Mouse (Mus musculus) thymus, adult 18-20 months (tissue): ENCODE data around the gene Gsta1.
A peak's percentile ranks its signal among the peaks of the same experiment; 100 is the strongest.
"Not testable (repeated sequence)": the region's sequence is repeated elsewhere in the genome, so short reads cannot be mapped to it uniquely, and the experiment has no call there.

Experiments used
- DNase-seq, 2 experiments: peaks; one replicate each; pipeline ENCODE4 v3.0.0; 2022; ENCODE audit warnings: mixed read lengths in 2 of 2

The Gsta1 gene

GRCm38 (mm10) chr9:78230461-78230860 lies at the start of gene Gsta1:
TSS of gene Gsta1 (plus strand) at chr9:78230656.
- not testable (repeated sequence) for DNase-seq

- DNase-seq = not testable (repeated sequence)
Observed at GRCm38 (mm10) chr9:78182474-78182873, 48.0 kb upstream of the Gsta1 start, which contains the start of gene Gsta4. TSS of gene Gsta4 (plus strand) at chr9:78182774.

GRCm38 (mm10) chr9:78185686-78186085 lies 44.8 kb upstream of the Gsta1 start:
- DNase-seq = no peak

- no peak for DNase-seq
Observed at GRCm38 (mm10) chr9:78188910-78189309, 41.5 kb upstream of the Gsta1 start.

GRCm38 (mm10) chr9:78190651-78191634 lies 39.5 kb upstream of the Gsta1 start:
- no peak for DNase-seq

- peak; percentile 47 to 66 for DNase-seq
Observed at GRCm38 (mm10) chr9:78191736-78192135, 38.7 kb upstream of the Gsta1 start.

- no peak for DNase-seq
Observed at GRCm38 (mm10) chr9:78193902-78194597, 36.4 kb upstream of the Gsta1 start.

GRCm38 (mm10) chr9:78195034-78195433 lies 35.4 kb upstream of the Gsta1 start:
- no peak for DNase-seq

GRCm38 (mm10) chr9:78197801-78198200 lies 32.7 kb upstream of the Gsta1 start:
- DNase-seq = no peak

GRCm38 (mm10) chr9:78204194-78204593 lies 26.3 kb upstream of the Gsta1 start:
- no peak for DNase-seq

GRCm38 (mm10) chr9:78208956-78209355 lies 21.5 kb upstream of the Gsta1 start:
- no peak for DNase-seq

- no peak for DNase-seq
Observed at GRCm38 (mm10) chr9:78210079-78210478, 20.4 kb upstream of the Gsta1 start.

GRCm38 (mm10) chr9:78210821-78211220 lies 19.6 kb upstream of the Gsta1 start:
- no peak for DNase-seq

- DNase-seq = no peak
Observed at GRCm38 (mm10) chr9:78211521-78211920, 18.9 kb upstream of the Gsta1 start.

- no peak for DNase-seq
Observed at GRCm38 (mm10) chr9:78212341-78213049, 18.0 kb upstream of the Gsta1 start.

GRCm38 (mm10) chr9:78217074-78217473 lies 13.4 kb upstream of the Gsta1 start:
- DNase-seq = no peak

- DNase-seq = no peak
Observed at GRCm38 (mm10) chr9:78222616-78223015, 7.8 kb upstream of the Gsta1 start.

- no peak for DNase-seq
Observed at GRCm38 (mm10) chr9:78223221-78223902, 7.1 kb upstream of the Gsta1 start.

- DNase-seq = no peak
Observed at GRCm38 (mm10) chr9:78224418-78224817, 6.0 kb upstream of the Gsta1 start.

- no peak for DNase-seq
Observed at GRCm38 (mm10) chr9:78225304-78225703, 5.2 kb upstream of the Gsta1 start.

- DNase-seq = no peak
Observed at GRCm38 (mm10) chr9:78228122-78228521, 2.3 kb upstream of the Gsta1 start.

GRCm38 (mm10) chr9:78229658-78230057 lies 798 bp upstream of the Gsta1 start:
- DNase-seq = not testable (repeated sequence)
